Comparison of ENCODE assay signal across 21 mouse cellular contexts in the genomic region with DNA sequence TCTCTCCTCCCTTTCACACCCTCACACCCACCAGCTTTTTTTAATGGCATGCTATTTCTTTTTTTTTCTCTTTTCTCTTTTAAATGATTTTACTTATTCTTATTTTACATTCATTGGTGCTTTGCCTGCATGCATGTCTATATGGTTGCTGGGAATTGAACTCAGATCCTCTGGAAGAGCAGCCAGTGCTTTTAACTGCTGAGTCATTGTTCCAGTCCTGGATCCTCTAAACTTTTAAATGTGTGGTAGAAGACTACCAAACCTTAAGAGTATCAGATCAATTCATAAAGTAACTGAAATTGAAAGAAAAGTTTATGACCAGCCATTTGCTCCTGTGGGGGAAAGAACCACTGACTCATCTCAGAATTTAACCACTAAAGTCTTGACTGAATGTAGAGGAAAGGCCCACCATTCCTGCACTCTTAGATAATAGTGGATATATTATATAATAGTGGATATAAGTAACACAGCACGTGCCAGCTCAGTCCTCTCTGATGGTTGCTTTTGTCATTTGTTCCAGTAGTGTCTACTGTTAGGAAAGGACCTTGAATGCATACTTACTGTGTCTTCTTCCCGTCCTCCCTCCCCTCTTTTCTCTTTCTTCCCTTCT.
"Had no signal": no experiment of that assay in that cellular context is flagged by ENCODE, and none has a peak within 500 bp of the region (broad histone marks: within the 10 kb centered on the region; RNA-seq: fewer than 3 reads in every experiment).

No protein-coding gene starts in this region.

- DNase-seq: kidney, adult 9 months; kidney, postnatal 14 days; kidney, postnatal 4 days; left cerebral cortex, postnatal 4 days; liver, postnatal 0 days; lung, postnatal 10 days; lung, postnatal 36 days; retina, postnatal 1 day; right cerebral cortex, postnatal 25 days; spleen, adult 18-20 months; thymus, postnatal 36 days had no signal

- H3K4me2 ChIP-seq: limb, embryonic 12.5 days; limb, embryonic 15.5 days; liver, embryonic 11.5 days; lung, embryonic 15.5 days; midbrain, embryonic 12.5 days; midbrain, embryonic 15.5 days; neural tube, embryonic 12.5 days; neural tube, embryonic 15.5 days; stomach, embryonic 15.5 days had no signal

- H3K9ac ChIP-seq: limb, embryonic 12.5 days; limb, embryonic 15.5 days; liver, embryonic 14.5 days; liver, postnatal 0 days; lung, embryonic 15.5 days; midbrain, embryonic 12.5 days; midbrain, embryonic 15.5 days; neural tube, embryonic 12.5 days; neural tube, embryonic 15.5 days; stomach, embryonic 15.5 days had no signal

- H3K4me3 ChIP-seq: limb, embryonic 12.5 days; limb, embryonic 15.5 days; lung, embryonic 15.5 days; midbrain, embryonic 12.5 days; midbrain, embryonic 15.5 days; neural tube, embryonic 12.5 days; neural tube, embryonic 15.5 days; stomach, embryonic 15.5 days had no signal

- H3K27ac ChIP-seq: limb, embryonic 12.5 days; limb, embryonic 15.5 days; liver, embryonic 14.5 days; lung, embryonic 15.5 days; midbrain, embryonic 12.5 days; midbrain, embryonic 15.5 days; neural tube, embryonic 12.5 days; neural tube, embryonic 15.5 days; stomach, embryonic 15.5 days had no signal

- ATAC-seq: liver, postnatal 0 days; midbrain, embryonic 15.5 days had no signal

- H3K27me3 ChIP-seq: limb, embryonic 12.5 days; limb, embryonic 15.5 days; lung, embryonic 15.5 days; midbrain, embryonic 12.5 days; midbrain, embryonic 15.5 days; neural tube, embryonic 12.5 days; neural tube, embryonic 15.5 days; stomach, embryonic 15.5 days had no signal

- H3K4me1 ChIP-seq: limb, embryonic 12.5 days; limb, embryonic 15.5 days; lung, embryonic 15.5 days; midbrain, embryonic 12.5 days; midbrain, embryonic 15.5 days; neural tube, embryonic 12.5 days; neural tube, embryonic 15.5 days; stomach, embryonic 15.5 days had no signal

- H3K9me3 ChIP-seq: limb, embryonic 12.5 days; limb, embryonic 15.5 days; lung, embryonic 15.5 days; midbrain, embryonic 12.5 days; midbrain, embryonic 15.5 days; neural tube, embryonic 12.5 days; neural tube, embryonic 15.5 days; stomach, embryonic 15.5 days had no signal
